Mouse (Mus musculus): ENCODE data around the gene Atp1a4. TPM values are rescaled to one million over a fixed set of nuclear protein-coding genes. Genes with fewer than 3 reads are reported as not detected.

The Atp1a4 gene
- polyA plus RNA-seq, 1 experiment from 2014 or later = not detected

DNA sequence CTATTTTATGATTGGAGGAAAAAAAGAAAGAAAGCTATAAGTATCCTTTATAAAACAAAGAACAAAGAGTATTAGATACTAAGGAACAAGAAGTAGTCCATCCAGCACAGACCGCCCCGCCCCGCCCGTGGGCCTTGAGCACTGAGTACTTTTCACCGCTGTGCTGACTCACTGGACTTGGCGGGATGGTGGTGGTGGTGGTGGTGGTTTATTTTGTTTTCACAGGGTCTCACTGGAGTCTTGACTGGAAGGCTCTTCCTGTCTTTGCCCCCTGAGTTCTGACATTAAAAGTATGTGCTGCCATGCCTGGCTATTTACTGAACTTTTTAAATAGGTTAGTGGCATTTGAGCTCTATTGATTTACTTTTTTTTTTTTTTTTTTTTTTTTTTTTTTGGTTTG, 75.2 kb downstream of the Atp1a4 start:
- whole genome bisulfite sequencing = 97% methylated on average over 6 of the region's 6 CpGs
- peaks cover 10% of the 10 kb centered on the region; the same call in 1 of the 2 replicates for H3K36me3 ChIP-seq (ENCODE audit: control insufficient read depth, insufficient read depth, low read length)
- no peak overlapping the region for H3K4me2 ChIP-seq (ENCODE audit: low read length)

GRCm38 (mm10) chr1:172181777-172182176, 76.4 kb downstream of the Atp1a4 start:
- ATAC-seq = no peak
- H3K36me3 ChIP-seq (ENCODE audit: control insufficient read depth, insufficient read depth, low read length) = peaks cover 11% of the 10 kb centered on the region; the same call in 1 of the 2 replicates
- no peak overlapping the region for H3K27ac ChIP-seq (ENCODE audit: low read length)
- H3K27me3 ChIP-seq (ENCODE audit: control insufficient read depth, insufficient read depth, low read depth, low read length) = no peaks in the 10 kb centered on the region
- H3K4me3 ChIP-seq (ENCODE audit: low read depth, low read length) = no peak overlapping the region
- no peaks in the 10 kb centered on the region for H3K9me3 ChIP-seq (replicated peaks; ENCODE audit: control insufficient read depth, low read length, poor library complexity, severe bottlenecking)
- no peak overlapping the region for H3K4me2 ChIP-seq (ENCODE audit: low read length)
- H3K9ac ChIP-seq (ENCODE audit: low read depth, low read length) = no peak overlapping the region
- 89% methylated on average over 3 of the region's 3 CpGs for WGBS
- no peaks in the 10 kb centered on the region for H3K4me1 ChIP-seq (ENCODE audit: control insufficient read depth, insufficient read depth, low read length)

More for the DNA sequence above, 75.2 kb downstream of the Atp1a4 start:
- Histone ChIP-seq H3K9ac (ENCODE audit: low read depth, low read length) (no peak overlapping the region), H3K27me3 (ENCODE audit: control insufficient read depth, insufficient read depth, low read depth, low read length) (no peaks in the 10 kb centered on the region), H3K27ac (ENCODE audit: low read length) (no peak overlapping the region), H3K9me3 (replicated peaks; ENCODE audit: control insufficient read depth, low read length, poor library complexity, severe bottlenecking) (no peaks in the 10 kb centered on the region), H3K4me1 (ENCODE audit: control insufficient read depth, insufficient read depth, low read length) (no peaks in the 10 kb centered on the region), H3K4me3 (ENCODE audit: low read depth, low read length) (no peak overlapping the region)
- no peak for ATAC-seq

DNA sequence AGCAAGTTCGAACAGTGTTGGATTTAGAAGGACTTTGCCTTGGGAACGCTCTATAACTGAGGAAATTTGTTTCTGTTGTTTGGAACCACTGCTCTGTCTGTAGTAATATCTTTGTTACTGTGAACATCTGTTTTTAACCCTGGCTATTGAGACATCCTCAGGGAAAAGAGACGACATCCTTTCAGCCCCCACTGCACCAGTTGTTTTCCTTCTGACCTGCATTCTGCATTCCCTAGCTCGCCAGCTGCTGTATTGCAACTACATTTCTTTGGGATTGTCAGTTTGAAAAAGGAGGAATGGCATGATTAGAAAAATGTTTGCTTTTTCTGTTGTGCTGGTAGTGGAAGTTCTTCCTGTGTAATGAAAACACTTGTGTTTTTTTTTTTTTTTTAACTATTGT, 77.3 kb downstream of the Atp1a4 start:
- no peak overlapping the region for H3K27ac ChIP-seq (ENCODE audit: low read length)
- no peak for ATAC-seq
- 78% methylated on average over 4 of the region's 4 CpGs for WGBS
- H3K4me2 ChIP-seq (ENCODE audit: low read length) = no peak overlapping the region
- H3K27me3 ChIP-seq (ENCODE audit: control insufficient read depth, insufficient read depth, low read depth, low read length) = no peaks in the 10 kb centered on the region
- no peaks in the 10 kb centered on the region for H3K4me1 ChIP-seq (ENCODE audit: control insufficient read depth, insufficient read depth, low read length)
- no peak overlapping the region for H3K9ac ChIP-seq (ENCODE audit: low read depth, low read length)
- peaks cover 9% of the 10 kb centered on the region for H3K36me3 ChIP-seq (ENCODE audit: control insufficient read depth, insufficient read depth, low read length)
- no peaks in the 10 kb centered on the region for H3K9me3 ChIP-seq (replicated peaks; ENCODE audit: control insufficient read depth, low read length, poor library complexity, severe bottlenecking)
- H3K4me3 ChIP-seq (ENCODE audit: low read depth, low read length) = no peak overlapping the region

GRCm38 (mm10) chr1:172179102-172179501, 79.1 kb downstream of the Atp1a4 start:
- Histone ChIP-seq H3K9ac (ENCODE audit: low read depth, low read length) (no peak overlapping the region), H3K4me3 (ENCODE audit: low read depth, low read length) (no peak overlapping the region), H3K4me2 (ENCODE audit: low read length) (no peak overlapping the region), H3K4me1 (ENCODE audit: control insufficient read depth, insufficient read depth, low read length) (no peaks in the 10 kb centered on the region), H3K9me3 (replicated peaks; ENCODE audit: control insufficient read depth, low read length, poor library complexity, severe bottlenecking) (no peaks in the 10 kb centered on the region), H3K27me3 (ENCODE audit: control insufficient read depth, insufficient read depth, low read depth, low read length) (no peaks in the 10 kb centered on the region), H3K36me3 (ENCODE audit: control insufficient read depth, insufficient read depth, low read length) (peaks cover 18% of the 10 kb centered on the region), H3K27ac (ENCODE audit: low read length) (no peak overlapping the region)
- no peak for ATAC-seq
- 84% methylated on average over 7 of the region's 7 CpGs for WGBS

GRCm38 (mm10) chr1:172177791-172178190, 80.4 kb downstream of the Atp1a4 start:
- Histone ChIP-seq H3K36me3 (ENCODE audit: control insufficient read depth, insufficient read depth, low read length) (peaks cover 21% of the 10 kb centered on the region), H3K4me3 (ENCODE audit: low read depth, low read length) (no peak overlapping the region), H3K27me3 (ENCODE audit: control insufficient read depth, insufficient read depth, low read depth, low read length) (no peaks in the 10 kb centered on the region), H3K4me1 (ENCODE audit: control insufficient read depth, insufficient read depth, low read length) (no peaks in the 10 kb centered on the region), H3K9ac (ENCODE audit: low read depth, low read length) (no peak overlapping the region), H3K4me2 (ENCODE audit: low read length) (no peak overlapping the region), H3K27ac (ENCODE audit: low read length) (no peak overlapping the region), H3K9me3 (replicated peaks; ENCODE audit: control insufficient read depth, low read length, poor library complexity, severe bottlenecking) (no peaks in the 10 kb centered on the region)
- WGBS = 87% methylated on average over 7 of the region's 7 CpGs
- ATAC-seq = no peak

Other genes with a start within 250 kb of the Atp1a4 start
- gene Vangl2, start 230.0 kb downstream of the Atp1a4 start, polyA plus RNA-seq (2015; fragmentation: Nextera tagmentation; extraction: Ambion mirVana) = 43.7 and 44.0 TPM in 2 replicates
- 0.45 and 1.2 TPM in 2 replicates for gene Nhlh1, start 200.8 kb downstream of the Atp1a4 start, polyA plus RNA-seq (2015; fragmentation: Nextera tagmentation; extraction: Ambion mirVana)
- gene Copa, start 175.9 kb downstream of the Atp1a4 start, polyA plus RNA-seq (2015; fragmentation: Nextera tagmentation; extraction: Ambion mirVana) = 209 and 222 TPM in 2 replicates
- gene Ncstn, start 175.6 kb downstream of the Atp1a4 start, polyA plus RNA-seq (2015; fragmentation: Nextera tagmentation; extraction: Ambion mirVana) = 105 and 107 TPM in 2 replicates
- gene Pex19, start 131.7 kb downstream of the Atp1a4 start, polyA plus RNA-seq (2015; fragmentation: Nextera tagmentation; extraction: Ambion mirVana) = 160 and 162 TPM in 2 replicates
- 84.7 and 84.9 TPM in 2 replicates for gene Dcaf8, start 110.3 kb downstream of the Atp1a4 start, polyA plus RNA-seq (2015; fragmentation: Nextera tagmentation; extraction: Ambion mirVana)
- 460 and 525 TPM in 2 replicates for gene Pea15a, start 51.6 kb downstream of the Atp1a4 start, polyA plus RNA-seq (2015; fragmentation: Nextera tagmentation; extraction: Ambion mirVana)
- 1.8 and 2.2 TPM in 2 replicates for gene Casq1, start 38.5 kb downstream of the Atp1a4 start, polyA plus RNA-seq (2015; fragmentation: Nextera tagmentation; extraction: Ambion mirVana)
- gene Igsf8, start 3.2 kb upstream of the Atp1a4 start, polyA plus RNA-seq (2015; fragmentation: Nextera tagmentation; extraction: Ambion mirVana) = 63.9 and 64.0 TPM in 2 replicates
- gene Atp1a2, start 39.6 kb upstream of the Atp1a4 start, polyA plus RNA-seq (2015; fragmentation: Nextera tagmentation; extraction: Ambion mirVana) = 53.2 and 69.0 TPM in 2 replicates
- 7.7 and 7.8 TPM in 2 replicates for gene Kcnj9, start 70.9 kb upstream of the Atp1a4 start, polyA plus RNA-seq (2015; fragmentation: Nextera tagmentation; extraction: Ambion mirVana)
- 1.5 and 2.5 TPM in 2 replicates for gene Kcnj10, start 82.8 kb upstream of the Atp1a4 start, polyA plus RNA-seq (2015; fragmentation: Nextera tagmentation; extraction: Ambion mirVana)
- gene Pigm, start 118.1 kb upstream of the Atp1a4 start, polyA plus RNA-seq (2015; fragmentation: Nextera tagmentation; extraction: Ambion mirVana) = 3.4 and 3.5 TPM in 2 replicates
- gene Slamf9, start 216.9 kb upstream of the Atp1a4 start, polyA plus RNA-seq (2015; fragmentation: Nextera tagmentation; extraction: Ambion mirVana) = 0.23 and 0.37 TPM in 2 replicates
- 73.0 and 74.4 TPM in 2 replicates for gene Igsf9, start 223.4 kb upstream of the Atp1a4 start, polyA plus RNA-seq (2015; fragmentation: Nextera tagmentation; extraction: Ambion mirVana)
- gene Tagln2, start 241.6 kb upstream of the Atp1a4 start, polyA plus RNA-seq (2015; fragmentation: Nextera tagmentation; extraction: Ambion mirVana) = 47.3 and 53.0 TPM in 2 replicates

Measured in midbrain, embryonic 16.5 days (tissue).